Mouse (Mus musculus): ENCODE results near the gene Cldn15.

Cldn15 gene

GRCm38 (mm10) chr5:136980974-136981373 lies 14.6 kb downstream of the Cldn15 start:
- peak; percentile 23 for DNase-seq (ENCODE audit: extremely low read depth, low read depth)

DNA sequence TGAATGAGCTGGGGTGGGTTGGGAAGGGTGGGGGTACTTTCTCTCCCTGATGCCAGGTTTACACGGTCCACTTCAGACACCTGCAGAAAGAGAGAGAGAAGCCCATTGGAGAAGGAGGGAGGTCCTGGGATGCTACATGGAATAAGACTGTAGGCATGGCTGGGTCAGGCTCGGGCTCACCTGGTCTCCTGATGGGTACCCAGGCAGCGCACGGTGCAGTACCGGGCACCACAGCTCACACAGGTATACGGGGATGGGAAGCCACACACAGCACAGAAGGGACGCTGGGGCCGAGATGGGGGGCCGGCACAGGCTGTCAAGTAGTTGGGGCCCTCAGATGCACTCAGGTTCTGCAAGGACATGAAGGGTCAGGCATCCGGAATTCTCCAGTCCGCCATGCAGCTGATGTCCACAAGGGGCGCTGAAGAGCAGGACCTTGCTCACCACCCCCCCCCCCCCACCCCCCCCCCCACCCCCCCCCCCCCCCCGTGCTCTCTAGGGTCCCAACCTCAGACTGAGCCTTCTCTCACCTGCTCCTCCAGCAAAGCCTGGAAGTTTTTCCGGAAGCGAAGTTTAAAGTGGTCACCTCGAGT lies 16.0 kb downstream of the Cldn15 start:
- no peak for DNase-seq (ENCODE audit: extremely low read depth, low read depth)

GRCm38 (mm10) chr5:136984828-136985227 lies 18.4 kb downstream of the Cldn15 start:
- no peak for DNase-seq (ENCODE audit: extremely low read depth, low read depth)

DNA sequence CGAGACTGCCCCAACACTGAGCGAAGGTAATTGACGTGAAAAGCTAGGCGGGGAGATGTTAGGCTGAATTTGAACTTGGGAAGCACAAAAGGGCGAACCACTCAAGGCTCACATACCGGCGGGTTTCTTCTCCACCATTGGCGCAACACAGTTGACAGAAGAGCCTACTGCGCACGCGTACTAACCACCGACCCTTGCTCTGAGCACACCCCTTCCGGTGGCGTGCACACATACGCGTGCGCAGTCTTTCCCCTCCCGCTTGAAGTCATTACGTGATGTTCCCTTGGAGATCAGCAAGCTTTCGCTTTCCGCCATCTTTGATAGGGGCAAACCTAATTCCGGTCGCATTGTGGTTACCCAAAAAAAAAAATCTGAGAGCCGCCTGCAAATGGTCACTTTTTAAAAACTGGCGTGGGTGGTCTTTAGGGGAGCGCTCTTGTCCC lies 20.3 kb downstream of the Cldn15 start, which contains the start of gene Plod3:
Gene Plod3, plus strand, starts transcription at position 325 of the 443 bp plus-strand sequence.
- DNase-seq (ENCODE audit: extremely low read depth, low read depth): peak; percentile 97

- peak; percentile 49 for DNase-seq (ENCODE audit: extremely low read depth, low read depth)
These were observed 20.9 kb downstream of the Cldn15 start for GRCm38 (mm10) chr5:136987138-136987933.

GRCm38 (mm10) chr5:136987934-136988271 lies 21.5 kb downstream of the Cldn15 start, which contains the start of gene Znhit1:
Gene Znhit1 (minus strand): TSS chr5:136988021.
- peak; percentile 44 for DNase-seq (ENCODE audit: extremely low read depth, low read depth)

- DNase-seq (ENCODE audit: extremely low read depth, low read depth): peak; percentile 56
These were observed 22.0 kb downstream of the Cldn15 start for GRCm38 (mm10) chr5:136988420-136988819.

DNA sequence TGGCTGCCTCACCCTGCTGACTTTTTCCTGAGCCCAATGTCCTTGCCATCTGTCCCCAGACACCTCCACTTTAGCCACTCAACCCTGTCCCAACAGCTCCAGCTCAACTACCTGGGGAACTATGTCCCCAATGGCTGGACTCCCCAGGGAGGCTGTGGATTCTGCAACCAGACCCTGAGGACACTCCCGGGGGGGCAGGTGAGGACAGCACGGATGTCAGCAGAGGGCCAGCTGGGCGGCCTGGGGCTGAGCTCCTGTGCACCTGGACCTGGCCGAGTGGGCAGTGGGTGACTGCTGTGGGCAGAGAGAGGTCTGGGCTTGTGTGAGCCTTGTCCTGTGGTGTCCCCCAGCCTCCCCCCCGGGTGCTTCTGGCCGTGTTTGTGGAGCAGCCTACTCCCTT lies 23.4 kb downstream of the Cldn15 start:
- DNase-seq (ENCODE audit: extremely low read depth, low read depth): no peak

DNA sequence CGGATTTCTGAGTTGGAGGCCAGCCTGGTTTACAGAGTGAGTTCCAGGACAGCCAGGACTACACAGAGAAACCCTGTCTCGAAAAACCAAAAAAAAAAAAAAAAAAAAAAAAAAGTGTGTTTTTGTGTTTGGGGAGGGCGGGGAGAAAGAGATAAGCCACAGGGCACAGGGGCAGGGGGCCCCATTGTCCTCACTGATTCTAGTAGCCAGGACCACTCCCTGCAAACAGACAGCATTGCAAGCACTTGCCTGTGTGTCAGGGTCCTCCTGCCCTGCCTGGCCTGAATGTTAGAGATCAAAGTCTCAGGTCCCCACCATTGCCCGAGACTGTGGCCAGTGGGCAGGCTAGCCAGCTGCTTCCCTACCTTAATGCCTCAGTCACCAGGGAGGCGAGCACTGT lies 33.0 kb downstream of the Cldn15 start:
- DNase-seq (ENCODE audit: extremely low read depth, low read depth): no peak

- DNase-seq (ENCODE audit: extremely low read depth, low read depth): no peak
These were observed 34.2 kb downstream of the Cldn15 start for GRCm38 (mm10) chr5:137000612-137001011.

DNA sequence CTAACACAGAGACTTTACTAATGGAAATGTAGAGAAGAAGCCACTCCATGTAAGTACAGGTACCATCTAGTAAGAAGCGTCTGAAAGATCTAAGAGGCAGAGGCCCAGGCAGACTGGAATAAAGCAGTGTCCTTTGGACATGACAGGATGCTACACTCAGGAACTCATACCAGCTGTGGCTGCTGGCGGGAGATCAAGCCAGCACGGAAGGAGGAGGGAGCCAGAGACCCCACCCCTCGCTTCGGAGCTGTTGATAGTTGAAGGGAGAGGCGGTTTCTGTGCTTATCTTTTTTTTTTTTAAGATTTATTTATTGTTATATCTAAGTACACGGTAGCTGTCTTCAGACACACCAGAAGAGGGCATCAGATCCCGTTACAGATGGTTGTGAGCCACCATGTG lies 40.9 kb downstream of the Cldn15 start:
- DNase-seq (ENCODE audit: extremely low read depth, low read depth): no peak

GRCm38 (mm10) chr5:137009988-137010387 lies 43.6 kb downstream of the Cldn15 start:
- DNase-seq (ENCODE audit: extremely low read depth, low read depth): peak; percentile 39

DNA sequence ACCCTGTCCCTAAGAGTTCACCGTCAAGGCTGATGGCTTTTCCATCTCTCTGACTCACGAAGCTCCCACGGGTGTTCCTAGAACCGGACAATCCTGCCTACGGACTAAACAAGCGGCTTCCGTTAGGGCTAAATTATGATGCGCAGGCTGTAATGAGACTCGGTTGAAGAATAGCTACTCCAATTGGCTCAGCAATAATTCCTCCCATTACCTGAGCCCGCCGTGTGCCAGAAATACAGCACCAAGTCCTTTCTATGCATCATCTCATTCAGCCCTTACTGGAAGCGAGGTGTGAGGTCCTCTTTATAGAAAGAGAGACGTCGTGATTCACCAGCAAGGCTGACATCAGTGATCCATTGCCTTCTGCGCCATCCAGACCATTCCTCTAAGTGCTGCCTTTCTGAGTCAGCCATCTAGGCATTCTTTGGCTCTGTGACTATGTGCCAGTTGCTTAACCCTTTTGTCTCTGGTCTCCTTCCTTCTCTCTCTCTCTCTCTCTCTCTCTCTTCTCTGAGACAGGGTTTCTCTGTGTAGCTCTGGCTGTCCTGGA lies 46.1 kb downstream of the Cldn15 start:
- DNase-seq (ENCODE audit: extremely low read depth, low read depth): no peak

DNA sequence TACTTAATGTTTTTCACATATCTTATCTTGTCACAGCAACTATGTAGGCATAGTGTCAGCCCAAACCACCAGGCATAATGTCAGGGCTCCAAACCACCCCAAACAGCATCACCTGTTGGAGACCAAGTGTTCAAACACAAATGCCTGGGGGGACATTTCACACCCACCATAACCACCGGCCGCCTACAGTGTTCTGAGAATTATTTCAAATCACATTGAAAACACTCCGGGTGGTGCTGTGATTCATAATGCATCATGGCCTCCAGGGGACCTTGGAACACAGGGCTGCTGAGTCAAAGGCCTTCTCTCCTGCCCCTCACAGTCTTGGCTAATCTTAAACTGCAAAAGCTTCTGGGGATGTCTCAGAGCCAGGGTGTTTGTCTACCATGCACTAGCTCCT lies 49.5 kb downstream of the Cldn15 start:
- no peak for DNase-seq (ENCODE audit: extremely low read depth, low read depth)

GRCm38 (mm10) chr5:137024318-137024717 lies 57.9 kb downstream of the Cldn15 start:
- no peak for DNase-seq (ENCODE audit: extremely low read depth, low read depth)

DNA sequence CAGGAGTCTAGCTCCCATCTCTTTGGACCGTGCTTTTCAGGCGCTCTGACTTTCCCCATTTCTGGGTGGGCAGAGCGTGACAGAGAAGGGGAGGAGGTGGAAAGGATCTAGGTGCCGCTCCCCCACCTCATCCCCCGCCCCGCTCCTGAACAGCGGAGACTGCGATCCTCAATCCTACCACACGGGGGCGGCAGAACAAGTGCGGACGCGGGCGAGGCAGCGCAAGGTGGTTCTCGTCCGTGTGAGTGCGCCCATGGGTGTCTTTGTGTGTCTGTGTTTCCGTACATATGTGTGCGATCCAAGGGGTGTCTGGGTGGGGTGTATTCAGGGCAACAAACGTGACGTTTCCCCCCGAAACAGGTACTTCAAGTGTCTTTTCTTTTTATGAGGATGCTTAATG lies 58.7 kb downstream of the Cldn15 start:
- DNase-seq (ENCODE audit: extremely low read depth, low read depth): no peak

Data from MEL-GATA-1-ER (cell line).